ENCODE assay signal across 20 mouse cellular contexts in genomic region chr9:121444367-121444707, GRCm38 (mm10). TPM values are rescaled to one million over a fixed set of nuclear protein-coding genes. Genes with fewer than 3 reads are reported as not detected.
DNase-seq lines count a peak whose midpoint lies in the region; ATAC-seq and TF ChIP-seq lines count a peak whose summit lies in the region.
"Had no signal": no experiment of that assay in that cellular context is flagged by ENCODE, and none has a peak within 500 bp of the region (broad histone marks: within the 10 kb centered on the region; RNA-seq: fewer than 3 reads in every experiment).

No protein-coding gene starts in this region.

- no peak for TF ChIP-seq CTCF in midbrain, postnatal 0 days (IDR thresholded peaks at IDR 0.05)

- peaks cover 73% of the 10 kb centered on the region for H3K36me3 ChIP-seq in forebrain, embryonic 12.5 days (replicated peaks)
- H3K36me3 ChIP-seq in forebrain, embryonic 11.5 days (ENCODE audit: control insufficient read depth, insufficient read depth, low read length) = no peaks in the 10 kb centered on the region; the same call in 1 of the 2 replicates
- peaks cover 80% of the 10 kb centered on the region for H3K36me3 ChIP-seq in midbrain, postnatal 0 days (ENCODE audit: insufficient read depth, low read length)
- peaks cover 89% of the 10 kb centered on the region for H3K36me3 ChIP-seq in midbrain, embryonic 10.5 days
- H3K36me3 ChIP-seq in hindbrain, embryonic 15.5 days = peaks cover 56% of the 10 kb centered on the region

- no peaks in the 10 kb centered on the region for H3K27me3 ChIP-seq in forebrain, embryonic 12.5 days
- H3K27me3 ChIP-seq in forebrain, embryonic 11.5 days (ENCODE audit: control insufficient read depth, insufficient read depth, low read length) = no peaks in the 10 kb centered on the region
- H3K27me3 ChIP-seq in midbrain, postnatal 0 days (ENCODE audit: insufficient read depth, low read length) = no peaks in the 10 kb centered on the region
- no peaks in the 10 kb centered on the region for H3K27me3 ChIP-seq in midbrain, embryonic 10.5 days (ENCODE audit: low read depth, poor library complexity, severe bottlenecking)
- H3K27me3 ChIP-seq in hindbrain, embryonic 15.5 days = no peaks in the 10 kb centered on the region
- H3K27me3 ChIP-seq: embryonic facial prominence, embryonic 12.5 days; heart, embryonic 13.5 days; limb, embryonic 12.5 days had no signal

- H3K27ac ChIP-seq in forebrain, embryonic 12.5 days = 0 out of 2 replicates have a peak overlapping the region, but pooled peaks have one; percentile 8
- H3K27ac ChIP-seq in forebrain, embryonic 11.5 days (ENCODE audit: low read depth, low read length) = no peak overlapping the region
- H3K27ac ChIP-seq in midbrain, postnatal 0 days (ENCODE audit: low read depth, low read length) = no peak overlapping the region
- no peak overlapping the region for H3K27ac ChIP-seq in midbrain, embryonic 10.5 days (replicated peaks)
- 0 out of 2 replicates have a peak overlapping the region, but pooled peaks have one; percentile 15 for H3K27ac ChIP-seq in hindbrain, embryonic 15.5 days (replicated peaks)
- H3K27ac ChIP-seq: embryonic facial prominence, embryonic 12.5 days; heart, embryonic 13.5 days; left cerebral cortex, adult 2 months; limb, embryonic 12.5 days; liver, embryonic 14.5 days had no signal

- no peaks in the 10 kb centered on the region for H3K4me1 ChIP-seq in forebrain, embryonic 12.5 days
- no peaks in the 10 kb centered on the region for H3K4me1 ChIP-seq in forebrain, embryonic 11.5 days (replicated peaks; ENCODE audit: control insufficient read depth, insufficient read depth, low read length)
- no peaks in the 10 kb centered on the region for H3K4me1 ChIP-seq in midbrain, postnatal 0 days (ENCODE audit: insufficient read depth, low read length)
- peaks cover 8% of the 10 kb centered on the region; the same call in 1 of the 2 replicates for H3K4me1 ChIP-seq in midbrain, embryonic 10.5 days
- H3K4me1 ChIP-seq in hindbrain, embryonic 15.5 days (replicated peaks) = no peaks in the 10 kb centered on the region
- H3K4me1 ChIP-seq: embryonic facial prominence, embryonic 12.5 days; heart, embryonic 13.5 days; limb, embryonic 12.5 days had no signal

- WGBS in forebrain, embryonic 12.5 days = 89% methylated on average over 3 of the region's 3 CpGs
- 85% methylated on average over 3 of the region's 3 CpGs for WGBS in forebrain, embryonic 11.5 days
- 41% methylated on average over 3 of the region's 3 CpGs for WGBS in midbrain, postnatal 0 days
- WGBS in midbrain, embryonic 10.5 days = 74% methylated on average over 3 of the region's 3 CpGs
- 58% methylated on average over 3 of the region's 3 CpGs for WGBS in hindbrain, embryonic 15.5 days

- no peak overlapping the region for H3K4me2 ChIP-seq in forebrain, embryonic 12.5 days
- H3K4me2 ChIP-seq in forebrain, embryonic 11.5 days (ENCODE audit: low read depth, low read length, severe bottlenecking) = no peak overlapping the region
- H3K4me2 ChIP-seq in midbrain, postnatal 0 days (ENCODE audit: low read depth, low read length, poor library complexity, severe bottlenecking) = no peak overlapping the region
- H3K4me2 ChIP-seq in hindbrain, embryonic 15.5 days = no peak overlapping the region
- H3K4me2 ChIP-seq: embryonic facial prominence, embryonic 12.5 days; heart, embryonic 13.5 days; limb, embryonic 12.5 days had no signal

- no peak overlapping the region for H3K4me3 ChIP-seq in forebrain, embryonic 12.5 days (replicated peaks)
- H3K4me3 ChIP-seq in forebrain, embryonic 11.5 days (ENCODE audit: low read depth, low read length) = no peak overlapping the region
- H3K4me3 ChIP-seq in midbrain, postnatal 0 days (ENCODE audit: low read depth, low read length) = no peak overlapping the region
- H3K4me3 ChIP-seq in midbrain, embryonic 10.5 days = no peak overlapping the region
- H3K4me3 ChIP-seq in hindbrain, embryonic 15.5 days = no peak overlapping the region
- H3K4me3 ChIP-seq: embryonic facial prominence, embryonic 12.5 days; heart, embryonic 13.5 days; left cerebral cortex, adult 2 months; limb, embryonic 12.5 days; megakaryocyte, embryonic 14.5 days had no signal

- no peak for ATAC-seq in forebrain, embryonic 12.5 days (ENCODE audit: low FRiP score)
- no peak for ATAC-seq in forebrain, embryonic 11.5 days (replicated peaks; ENCODE audit: low FRiP score)
- no peak for ATAC-seq in midbrain, postnatal 0 days (ENCODE audit: low FRiP score)
- peak; percentile 7; the same call in 1 of the 2 replicates for ATAC-seq in hindbrain, embryonic 15.5 days (ENCODE audit: low FRiP score, low read depth)
- ATAC-seq: CD4-positive, CD25-positive, alpha-beta regulatory T cell, adult 4 months had no signal

- no peak overlapping the region for H3K9ac ChIP-seq in forebrain, embryonic 12.5 days
- no peak overlapping the region for H3K9ac ChIP-seq in forebrain, embryonic 11.5 days (ENCODE audit: low read length)
- H3K9ac ChIP-seq in midbrain, postnatal 0 days (replicated peaks; ENCODE audit: low read length, poor library complexity, severe bottlenecking) = no peak overlapping the region
- no peak overlapping the region for H3K9ac ChIP-seq in hindbrain, embryonic 15.5 days
- H3K9ac ChIP-seq: embryonic facial prominence, embryonic 12.5 days; heart, embryonic 13.5 days; limb, embryonic 12.5 days; liver, embryonic 14.5 days had no signal

- no peak for DNase-seq in forebrain, embryonic 11.5 days (ENCODE audit: low spot score)
- DNase-seq in midbrain, postnatal 0 days (ENCODE audit: low spot score) = peak; percentile 42
- DNase-seq in midbrain, embryonic 10.5 days (ENCODE audit: low spot score) = no peak
- peak; percentile 93 to 94 for DNase-seq in cerebellum, postnatal 10 days
- DNase-seq in spleen, postnatal 10 days (ENCODE audit: low spot score in 2 of 2) = no peak
- no peak for DNase-seq in lung, postnatal 25 days (ENCODE audit: low spot score)
- DNase-seq: heart, postnatal 36 days; right cerebral cortex, postnatal 25 days had no signal

- no peaks in the 10 kb centered on the region for H3K9me3 ChIP-seq in forebrain, embryonic 12.5 days
- no peaks in the 10 kb centered on the region for H3K9me3 ChIP-seq in forebrain, embryonic 11.5 days (ENCODE audit: control insufficient read depth, low read length)
- H3K9me3 ChIP-seq in midbrain, postnatal 0 days (ENCODE audit: low read length) = no peaks in the 10 kb centered on the region
- no peaks in the 10 kb centered on the region for H3K9me3 ChIP-seq in midbrain, embryonic 10.5 days (replicated peaks)
- no peaks in the 10 kb centered on the region for H3K9me3 ChIP-seq in hindbrain, embryonic 15.5 days
- H3K9me3 ChIP-seq: embryonic facial prominence, embryonic 12.5 days; G1E; heart, embryonic 13.5 days; limb, embryonic 12.5 days; megakaryocyte, embryonic 14.5 days had no signal

RNA-seq across cellular contexts. Expression of gene Cck, which starts 51.2 kb away (rescaled TPM):
- polyA plus RNA-seq in forebrain, embryonic 12.5 days (2016; fragmentation: Nextera tagmentation; extraction: Ambion mirVana) = 7.3 and 13.5 TPM in 2 replicates
- 2.5 and 4.4 TPM in 2 replicates for polyA plus RNA-seq in forebrain, embryonic 11.5 days (2014; fragmentation: Nextera tagmentation; extraction: Ambion mirVana)
- total RNA-seq in midbrain, postnatal 0 days (2014; rRNA removed) = 87.3 and 185 TPM in 2 replicates
- 75.4 and 82.9 TPM in 2 replicates for polyA plus RNA-seq in midbrain, postnatal 0 days (2015; fragmentation: Nextera tagmentation; extraction: Ambion mirVana)
- polyA plus RNA-seq in midbrain, embryonic 10.5 days (2016; fragmentation: Nextera tagmentation; extraction: Ambion mirVana) = 6.0 and 7.2 TPM in 2 replicates
- 70.3 and 71.8 TPM in 2 replicates for polyA plus RNA-seq in hindbrain, embryonic 15.5 days (2015; fragmentation: Nextera tagmentation; extraction: Ambion mirVana)
- total RNA-seq: G1E; gastrocnemius, adult 18-20 months; granulocyte monocyte progenitor cell, adult 5-6 weeks; heart, postnatal 36 days had no signal
- polyA plus RNA-seq: CD4-positive, CD25-positive, alpha-beta regulatory T cell, adult 4 months; G1E had no signal

Comparison
In these comparisons a context has a peak if more than half of its experiments do, and no peak if none do; other contexts are left out.
1. H3K27ac ChIP-seq: peak in forebrain, embryonic 12.5 days (single experiment) and hindbrain, embryonic 15.5 days (single experiment); none in forebrain, embryonic 11.5 days (single experiment), midbrain, postnatal 0 days (single experiment) and midbrain, embryonic 10.5 days (single experiment).
2. DNase-seq: peak in midbrain, postnatal 0 days (single experiment) and cerebellum, postnatal 10 days (2 of 2); none in forebrain, embryonic 11.5 days (single experiment), midbrain, embryonic 10.5 days (single experiment), spleen, postnatal 10 days (0 of 2) and lung, postnatal 25 days (single experiment).